ENCODE assay signal across 27 mouse cellular contexts in genomic region chr13:90164147-90164546, GRCm38 (mm10).
"Had no signal": no experiment of that assay in that cellular context is flagged by ENCODE, and none has a peak within 500 bp of the region (broad histone marks: within the 10 kb centered on the region; RNA-seq: fewer than 3 reads in every experiment).

No protein-coding gene starts in this region.

- DNase-seq: gastrocnemius, postnatal 14 days; gastrocnemius, postnatal 36 days; heart, adult 11 months; heart, adult 2 months; heart, postnatal 14 days; heart, postnatal 36 days; kidney, adult 11 months; kidney, adult 2 months; kidney, adult 9 months; kidney, postnatal 14 days; kidney, postnatal 36 days; layer of hippocampus, adult 9-11 months; layer of hippocampus, postnatal 36 days; left cerebral cortex, postnatal 4 days had no signal

- H3K4me3 ChIP-seq: heart, adult 2 months; heart, embryonic 13.5 days; heart, embryonic 15.5 days; hindbrain, embryonic 13.5 days; hindbrain, embryonic 15.5 days; kidney, embryonic 15.5 days; limb, embryonic 13.5 days; limb, embryonic 15.5 days; liver, embryonic 12.5 days had no signal

- H3K36me3 ChIP-seq: heart, embryonic 13.5 days; heart, embryonic 15.5 days; hindbrain, embryonic 13.5 days; hindbrain, embryonic 15.5 days; kidney, embryonic 15.5 days; limb, embryonic 13.5 days; limb, embryonic 15.5 days; liver, embryonic 12.5 days had no signal

- H3K4me1 ChIP-seq: heart, embryonic 13.5 days; heart, embryonic 15.5 days; hindbrain, embryonic 13.5 days; hindbrain, embryonic 15.5 days; limb, embryonic 13.5 days; limb, embryonic 15.5 days; liver, embryonic 12.5 days had no signal

- H3K27ac ChIP-seq: heart, adult 2 months; heart, embryonic 13.5 days; heart, embryonic 15.5 days; hindbrain, embryonic 13.5 days; hindbrain, embryonic 15.5 days; hindbrain, postnatal 0 days; kidney, embryonic 15.5 days; kidney, postnatal 0 days; limb, embryonic 13.5 days; limb, embryonic 15.5 days; liver, embryonic 12.5 days; liver, embryonic 14.5 days had no signal

- ATAC-seq: hindbrain, postnatal 0 days; intestine, embryonic 16.5 days; liver, embryonic 12.5 days had no signal

- H3K4me2 ChIP-seq: heart, embryonic 11.5 days; heart, embryonic 13.5 days; heart, embryonic 15.5 days; hindbrain, embryonic 13.5 days; hindbrain, embryonic 15.5 days; kidney, embryonic 15.5 days; limb, embryonic 13.5 days; limb, embryonic 15.5 days; liver, embryonic 12.5 days had no signal

- H3K27me3 ChIP-seq: heart, embryonic 13.5 days; heart, embryonic 15.5 days; hindbrain, embryonic 13.5 days; hindbrain, embryonic 15.5 days; kidney, embryonic 15.5 days; limb, embryonic 13.5 days; limb, embryonic 15.5 days; liver, embryonic 12.5 days had no signal

- H3K9ac ChIP-seq: heart, embryonic 13.5 days; heart, embryonic 15.5 days; hindbrain, embryonic 13.5 days; hindbrain, embryonic 15.5 days; kidney, embryonic 15.5 days; limb, embryonic 13.5 days; limb, embryonic 15.5 days; liver, embryonic 12.5 days; liver, embryonic 14.5 days had no signal

- H3K9me3 ChIP-seq: heart, embryonic 13.5 days; heart, embryonic 15.5 days; hindbrain, embryonic 13.5 days; hindbrain, embryonic 15.5 days; kidney, embryonic 15.5 days; limb, embryonic 13.5 days; limb, embryonic 15.5 days; liver, embryonic 12.5 days had no signal
